Mouse (Mus musculus) ovary, adult 18-20 months (tissue): ENCODE data around the gene Creg1.
"Not testable (repeated sequence)": the region's sequence is repeated elsewhere in the genome, so short reads cannot be mapped to it uniquely, and the experiment has no call there.

ENCODE experiments used
- DNase-seq: peaks from one replicate; pipeline ENCODE4 v3.0.0; 2022; ENCODE audit warnings: low spot score, mixed read lengths

Creg1 gene

GRCm38 (mm10) chr1:165751142-165751541 lies 12.4 kb upstream of the Creg1 start:
- no peak for DNase-seq

GRCm38 (mm10) chr1:165751838-165752237 lies 11.7 kb upstream of the Creg1 start:
- no peak for DNase-seq

GRCm38 (mm10) chr1:165754205-165754604 lies 9.3 kb upstream of the Creg1 start:
- no peak for DNase-seq

GRCm38 (mm10) chr1:165755194-165755593 lies 8.4 kb upstream of the Creg1 start:
- no peak for DNase-seq

GRCm38 (mm10) chr1:165761522-165762305 lies 1.8 kb upstream of the Creg1 start:
- no peak for DNase-seq

- DNase-seq: not testable (repeated sequence)
Measured at GRCm38 (mm10) chr1:165762498-165762897, 1.0 kb upstream of the Creg1 start.

GRCm38 (mm10) chr1:165762914-165763634 lies 472 bp upstream of the Creg1 start:
- no peak for DNase-seq

- DNase-seq: no peak
Measured at GRCm38 (mm10) chr1:165764571-165764970, 1.0 kb downstream of the Creg1 start.

GRCm38 (mm10) chr1:165765041-165765440 lies 1.5 kb downstream of the Creg1 start:
- DNase-seq: no peak

- no peak for DNase-seq
Measured at GRCm38 (mm10) chr1:165765651-165766294, 2.2 kb downstream of the Creg1 start.

- DNase-seq: no peak
Measured at GRCm38 (mm10) chr1:165766295-165766890, 2.8 kb downstream of the Creg1 start.

- DNase-seq: no peak
Measured at GRCm38 (mm10) chr1:165768894-165769512, 5.5 kb downstream of the Creg1 start.

- DNase-seq: no peak
Measured at GRCm38 (mm10) chr1:165770181-165770759, 6.7 kb downstream of the Creg1 start.

GRCm38 (mm10) chr1:165771491-165771897 lies 7.9 kb downstream of the Creg1 start:
- DNase-seq: peak; percentile 41

GRCm38 (mm10) chr1:165771998-165772397 lies 8.5 kb downstream of the Creg1 start:
- DNase-seq: no peak

- DNase-seq: no peak
Measured at GRCm38 (mm10) chr1:165775518-165776294, 12.2 kb downstream of the Creg1 start.

GRCm38 (mm10) chr1:165779954-165780585 lies 16.5 kb downstream of the Creg1 start:
- no peak for DNase-seq

- no peak for DNase-seq
Measured at GRCm38 (mm10) chr1:165780586-165781111, 17.1 kb downstream of the Creg1 start.

GRCm38 (mm10) chr1:165781426-165781825 lies 17.9 kb downstream of the Creg1 start:
- DNase-seq: no peak

GRCm38 (mm10) chr1:165781911-165782310 lies 18.4 kb downstream of the Creg1 start:
- DNase-seq: no peak
